Mouse (Mus musculus) spleen, adult 2 months (tissue): Measurements from ENCODE around the gene Tbk1.

ENCODE experiments used
- CTCF ChIP-seq: fragments of 200-500 bp; IDR thresholded peaks from 2 replicates; pipeline ENCODE4 v1.5.1; 2011; ENCODE audit warnings: mild to moderate bottlenecking, inconsistent platforms; ENCODE audit not compliant: insufficient read depth, insufficient read length, insufficient replicate concordance; ENCODE audit errors: extremely low read depth
- POLR2A ChIP-seq: fragments of 200-500 bp; IDR thresholded peaks from 2 replicates; pipeline ENCODE4 v1.6.1; 2011; ENCODE audit warnings: low read depth, low read length, inconsistent platforms

DNA sequence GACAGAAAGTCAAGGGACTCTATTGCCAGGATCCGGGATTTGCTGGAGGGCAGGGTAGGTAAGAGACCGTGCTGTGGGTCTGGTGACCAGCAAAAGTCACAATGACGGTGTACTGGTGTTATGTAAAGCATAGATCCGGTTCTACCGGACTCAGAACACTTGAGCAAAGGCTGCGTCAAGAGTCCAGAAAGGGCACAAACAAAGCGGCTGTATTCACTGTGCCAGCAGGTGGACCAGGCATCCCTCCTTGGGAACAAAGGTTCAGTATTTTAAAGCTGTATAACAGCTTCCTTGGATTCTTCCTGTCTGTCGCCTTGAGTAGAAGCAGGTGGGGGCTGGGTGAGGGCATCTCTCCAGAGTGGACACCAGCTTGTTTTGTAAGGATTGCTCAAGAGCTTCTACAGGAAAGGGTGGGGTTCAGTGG is 88.1 kb downstream of the Tbk1 start:
- TF ChIP-seq POLR2A (no peak), CTCF (no peak)
